Mouse (Mus musculus) hindbrain, embryonic 12.5 days (tissue): ENCODE data around the gene Il27. TPM values are rescaled to one million over a fixed set of nuclear protein-coding genes. Genes with fewer than 3 reads are reported as not detected.
"Not testable (repeated sequence)": the region's sequence is repeated elsewhere in the genome, so short reads cannot be mapped to it uniquely, and the experiment has no call there.

Source experiments
- ATAC-seq: fragments of 200-750 bp; cut with Nextera tagmentation; 2 replicates; pipeline ENCODE4 v1.8.0; 2017; ENCODE audit warnings: moderate TSS enrichment; ENCODE audit not compliant: low FRiP score
- H3K27ac ChIP-seq: fragments of 300-500 bp; sonication (generic); 2 replicates; pipeline ENCODE4 v1.5.1; 2016; ENCODE audit warnings: mild to moderate bottlenecking
- H3K27me3 ChIP-seq: fragments of 300-500 bp; sonication (generic); 2 replicates; pipeline ENCODE4 v1.6.1; 2016; ENCODE audit warnings: mild to moderate bottlenecking
- H3K36me3 ChIP-seq: fragments of 300-500 bp; sonication (generic); 2 replicates; pipeline ENCODE4 v1.6.1; 2016; ENCODE audit warnings: mild to moderate bottlenecking
- H3K4me1 ChIP-seq: fragments of 300-500 bp; sonication (generic); 2 replicates; pipeline ENCODE4 v1.6.1; 2016
- H3K4me2 ChIP-seq: fragments of 300-500 bp; sonication (generic); replicated peaks from 2 replicates; pipeline ENCODE4 v1.6.1; 2016; ENCODE audit warnings: mild to moderate bottlenecking
- H3K4me3 ChIP-seq: fragments of 300-500 bp; sonication (generic); 2 replicates; pipeline ENCODE4 v1.5.1; 2016; ENCODE audit warnings: mild to moderate bottlenecking
- H3K9ac ChIP-seq: fragments of 300-500 bp; sonication (generic); 2 replicates; pipeline ENCODE4 v1.6.1; 2016; ENCODE audit warnings: mild to moderate bottlenecking, moderate library complexity
- H3K9me3 ChIP-seq: fragments of 300-500 bp; sonication (generic); replicated peaks from 2 replicates; pipeline ENCODE4 v1.6.1; 2016; ENCODE audit warnings: mild to moderate bottlenecking
- WGBS: fragments of 180-500 bp; shearing (Covaris S2); methylation state at CpG from one replicate; pipeline ENCODE4 v1.1.7; 2016; 5-methylcytosine and 5-hydroxymethylcytosine counted together
- polyA plus RNA-seq: library from polyadenylated mRNA; unstranded; fragments of >200 nt; fragmentation: Nextera tagmentation; extraction: Ambion mirVana; gene quantifications from 2 replicates; pipeline ENCODE4 v1.2.1, GENCODE M21; 2016

The Il27 gene
- not detected in 2 replicates for polyA plus RNA-seq

GRCm38 (mm10) chr7:126594862-126595561, at the start of gene Il27:
Il27 (minus strand) TSS chr7:126594941.
- WGBS = 86% methylated on average over 11 of the region's 11 CpGs
- H3K4me2 ChIP-seq = no peak within 1 kb of the TSS
- no peak within 1 kb of the TSS for H3K4me3 ChIP-seq
- no peak within 1 kb of the TSS for H3K9ac ChIP-seq
- H3K36me3 ChIP-seq = no peaks in the 10 kb centered on the region
- H3K27ac ChIP-seq = no peak within 1 kb of the TSS
- H3K27me3 ChIP-seq = no peaks in the 10 kb centered on the region
- no peaks in the 10 kb centered on the region for H3K4me1 ChIP-seq
- ATAC-seq = no peak
- H3K9me3 ChIP-seq = no peaks in the 10 kb centered on the region

- H3K36me3 ChIP-seq = no peaks in the 10 kb centered on the region
- no peak overlapping the region for H3K9ac ChIP-seq
- H3K4me3 ChIP-seq = no peak overlapping the region
- H3K4me2 ChIP-seq = no peak overlapping the region
- no peak for ATAC-seq
- H3K9me3 ChIP-seq = no peaks in the 10 kb centered on the region
- H3K27ac ChIP-seq = no peak overlapping the region
- peaks cover 3% of the 10 kb centered on the region; the same call in 1 of the 2 replicates for H3K4me1 ChIP-seq
- 75% methylated on average over 3 of the region's 3 CpGs for WGBS
- no peaks in the 10 kb centered on the region for H3K27me3 ChIP-seq
Observed at GRCm38 (mm10) chr7:126644345-126644744, 49.6 kb upstream of the Il27 start.

GRCm38 (mm10) chr7:126643244-126643617, 48.5 kb upstream of the Il27 start:
- H3K27ac ChIP-seq, H3K9ac ChIP-seq, H3K9me3 ChIP-seq, H3K4me2 ChIP-seq, H3K4me3 ChIP-seq, ATAC-seq, H3K36me3 ChIP-seq, H3K4me1 ChIP-seq, H3K27me3 ChIP-seq: not testable (repeated sequence)
- 74% methylated on average over 3 of the region's 3 CpGs for WGBS

- Histone ChIP-seq H3K27ac (no peak overlapping the region), H3K36me3 (no peaks in the 10 kb centered on the region), H3K9me3 (no peaks in the 10 kb centered on the region), H3K4me1 (no peaks in the 10 kb centered on the region), H3K4me3 (no peak overlapping the region), H3K27me3 (no peaks in the 10 kb centered on the region; the same call in 1 of the 2 replicates), H3K4me2 (no peak overlapping the region), H3K9ac (no peak overlapping the region)
- no peak for ATAC-seq
- 74% methylated on average over 5 of the region's 5 CpGs for WGBS
Observed at GRCm38 (mm10) chr7:126642545-126643243, 48.0 kb upstream of the Il27 start.

- no peak overlapping the region for H3K4me3 ChIP-seq
- H3K9ac ChIP-seq = no peak overlapping the region
- H3K27ac ChIP-seq = no peak overlapping the region
- no peaks in the 10 kb centered on the region for H3K36me3 ChIP-seq
- no peak overlapping the region for H3K4me2 ChIP-seq
- 13% methylated on average over 4 of the region's 4 CpGs for WGBS
- H3K9me3 ChIP-seq = no peaks in the 10 kb centered on the region
- H3K4me1 ChIP-seq = no peaks in the 10 kb centered on the region
- no peaks in the 10 kb centered on the region; the same call in 1 of the 2 replicates for H3K27me3 ChIP-seq
- no peak for ATAC-seq
Observed at GRCm38 (mm10) chr7:126636733-126637520, 42.2 kb upstream of the Il27 start.

GRCm38 (mm10) chr7:126635375-126635774, 40.6 kb upstream of the Il27 start:
- Histone ChIP-seq H3K4me2 (no peak overlapping the region), H3K4me1 (no peaks in the 10 kb centered on the region), H3K36me3 (no peaks in the 10 kb centered on the region), H3K4me3 (no peak overlapping the region), H3K27me3 (no peaks in the 10 kb centered on the region; the same call in 1 of the 2 replicates), H3K27ac (no peak overlapping the region), H3K9ac (no peak overlapping the region), H3K9me3 (no peaks in the 10 kb centered on the region)
- no peak for ATAC-seq

GRCm38 (mm10) chr7:126632478-126632877, 37.7 kb upstream of the Il27 start:
- no peaks in the 10 kb centered on the region for H3K9me3 ChIP-seq
- H3K27me3 ChIP-seq = no peaks in the 10 kb centered on the region
- no peak overlapping the region for H3K4me3 ChIP-seq
- H3K9ac ChIP-seq = no peak overlapping the region
- no peaks in the 10 kb centered on the region for H3K36me3 ChIP-seq
- 94% methylated on average over 2 of the region's 2 CpGs for WGBS
- H3K4me2 ChIP-seq = no peak overlapping the region
- H3K27ac ChIP-seq = no peak overlapping the region
- no peak for ATAC-seq
- no peaks in the 10 kb centered on the region for H3K4me1 ChIP-seq

- Histone ChIP-seq H3K27me3 (no peaks in the 10 kb centered on the region), H3K9ac (no peak within 1 kb of the TSS), H3K9me3 (no peaks in the 10 kb centered on the region), H3K4me3 (no peak within 1 kb of the TSS), H3K36me3 (no peaks in the 10 kb centered on the region), H3K27ac (no peak within 1 kb of the TSS), H3K4me2 (no peak within 1 kb of the TSS), H3K4me1 (no peaks in the 10 kb centered on the region)
- WGBS = 91% methylated on average over 4 of the region's 4 CpGs
- no peak for ATAC-seq
Observed at GRCm38 (mm10) chr7:126630824-126631518, 36.2 kb upstream of the Il27 start, which contains the start of gene Nupr1. Nupr1 (minus strand) TSS chr7:126630861.

- no peak overlapping the region for H3K4me3 ChIP-seq
- no peak overlapping the region for H3K9ac ChIP-seq
- no peak for ATAC-seq
- WGBS = 38% methylated on average over 3 of the region's 3 CpGs
- no peaks in the 10 kb centered on the region for H3K27me3 ChIP-seq
- no peaks in the 10 kb centered on the region for H3K9me3 ChIP-seq
- no peaks in the 10 kb centered on the region for H3K36me3 ChIP-seq
- H3K4me2 ChIP-seq = no peak overlapping the region
- no peaks in the 10 kb centered on the region for H3K4me1 ChIP-seq
- no peak overlapping the region for H3K27ac ChIP-seq
Observed at GRCm38 (mm10) chr7:126629915-126630314, 35.2 kb upstream of the Il27 start.

- H3K9ac ChIP-seq = no peak overlapping the region
- WGBS = 66% methylated on average over 6 of the region's 6 CpGs
- no peak for ATAC-seq
- no peak overlapping the region for H3K4me3 ChIP-seq
- no peak overlapping the region for H3K4me2 ChIP-seq
- no peak overlapping the region for H3K27ac ChIP-seq
- 0 out of 2 replicates have a peak, but pooled peaks cover under 1% of the 10 kb centered on the region for H3K4me1 ChIP-seq
- H3K27me3 ChIP-seq = no peaks in the 10 kb centered on the region
- H3K9me3 ChIP-seq = no peaks in the 10 kb centered on the region
- no peaks in the 10 kb centered on the region for H3K36me3 ChIP-seq
Observed at GRCm38 (mm10) chr7:126628111-126628510, 33.4 kb upstream of the Il27 start.

- Histone ChIP-seq H3K4me1 (0 out of 2 replicates have a peak, but pooled peaks cover 4% of the 10 kb centered on the region), H3K27ac (no peak overlapping the region), H3K9ac (no peak overlapping the region), H3K4me2 (no peak overlapping the region), H3K36me3 (no peaks in the 10 kb centered on the region), H3K9me3 (no peaks in the 10 kb centered on the region), H3K4me3 (no peak overlapping the region), H3K27me3 (no peaks in the 10 kb centered on the region)
- WGBS = 86% methylated on average over 3 of the region's 3 CpGs
- ATAC-seq = no peak
Observed at GRCm38 (mm10) chr7:126625807-126626600, 31.3 kb upstream of the Il27 start.
